Mouse (Mus musculus) forebrain, embryonic 13.5 days (tissue): ENCODE measurements at regions not wholly inside any gene's neighbourhood (a gene's known extent, or its start where the extent isn't known, plus 50 kb on each side); places are given as distances from the start of the nearest gene placed in this dataset.

Source experiments
- ATAC-seq: fragments of 200-750 bp; cut with Nextera tagmentation; 2 replicates; pipeline ENCODE4 v1.8.0; 2017
- H3K27ac ChIP-seq: fragments of 300-500 bp; sonication (generic); 2 replicates; pipeline ENCODE4 v1.5.1; 2015; ENCODE audit warnings: inconsistent platforms, mild to moderate bottlenecking, moderate library complexity
- H3K27me3 ChIP-seq: fragments of 300-500 bp; sonication (generic); 2 replicates; pipeline ENCODE4 v1.6.1; 2015; ENCODE audit warnings: mild to moderate bottlenecking, inconsistent platforms
- H3K36me3 ChIP-seq: fragments of 300-500 bp; sonication (generic); 2 replicates; pipeline ENCODE4 v1.6.1; 2015; ENCODE audit warnings: mild to moderate bottlenecking, inconsistent platforms; ENCODE audit not compliant: poor library complexity, severe bottlenecking
- H3K4me1 ChIP-seq: fragments of 300-500 bp; sonication (generic); 2 replicates; pipeline ENCODE4 v1.6.1; 2015; ENCODE audit warnings: inconsistent platforms
- H3K4me2 ChIP-seq: fragments of 300-500 bp; sonication (generic); 2 replicates; pipeline ENCODE4 v1.6.1; 2015; ENCODE audit warnings: inconsistent platforms, mild to moderate bottlenecking, moderate library complexity
- H3K4me3 ChIP-seq: fragments of 300-500 bp; sonication (generic); 2 replicates; pipeline ENCODE4 v1.5.1; 2015; ENCODE audit warnings: mild to moderate bottlenecking, inconsistent platforms
- H3K9ac ChIP-seq: fragments of 300-500 bp; sonication (generic); 2 replicates; pipeline ENCODE4 v1.6.1; 2015; ENCODE audit warnings: mild to moderate bottlenecking, inconsistent platforms
- H3K9me3 ChIP-seq: fragments of 300-500 bp; sonication (generic); replicated peaks from 2 replicates; pipeline ENCODE4 v1.6.1; 2016; ENCODE audit warnings: inconsistent platforms
- WGBS: fragments of 180-500 bp; shearing (Covaris S2); methylation state at CpG from one replicate; pipeline ENCODE4 v1.1.7; 2015; 5-methylcytosine and 5-hydroxymethylcytosine counted together

DNA sequence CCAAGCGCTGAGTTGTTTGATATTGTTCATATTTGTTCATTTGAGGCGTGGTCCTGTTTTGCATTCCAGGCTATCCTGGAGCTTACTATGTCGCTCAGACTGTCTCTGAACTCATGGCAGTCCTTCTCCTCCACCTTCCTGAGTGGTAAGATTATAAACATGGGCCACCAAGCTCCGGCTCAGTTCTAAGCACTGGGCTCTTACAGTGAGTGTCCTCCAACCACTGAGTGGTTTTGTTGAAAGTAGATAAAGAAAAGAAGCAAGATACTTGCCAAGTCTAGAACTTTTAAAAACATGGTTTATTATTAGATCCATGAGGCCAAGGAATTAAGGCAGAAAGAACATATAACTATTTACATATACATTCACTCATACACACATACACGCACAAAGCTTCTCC, 448.7 kb upstream of the Mki67 start:
- WGBS: 84% methylated on average over 5 of the region's 5 CpGs
- H3K27me3 ChIP-seq: peaks cover 3% of the 10 kb centered on the region; the same call in 1 of the 2 replicates
- no peak overlapping the region for H3K4me3 ChIP-seq
- no peaks in the 10 kb centered on the region for H3K4me1 ChIP-seq
- H3K27ac ChIP-seq: no peak overlapping the region
- no peak overlapping the region for H3K4me2 ChIP-seq
- H3K36me3 ChIP-seq: no peaks in the 10 kb centered on the region
- H3K9ac ChIP-seq: no peak overlapping the region
- no peak for ATAC-seq
- H3K9me3 ChIP-seq: 0 out of 2 replicates have a peak, but pooled peaks cover 3% of the 10 kb centered on the region

DNA sequence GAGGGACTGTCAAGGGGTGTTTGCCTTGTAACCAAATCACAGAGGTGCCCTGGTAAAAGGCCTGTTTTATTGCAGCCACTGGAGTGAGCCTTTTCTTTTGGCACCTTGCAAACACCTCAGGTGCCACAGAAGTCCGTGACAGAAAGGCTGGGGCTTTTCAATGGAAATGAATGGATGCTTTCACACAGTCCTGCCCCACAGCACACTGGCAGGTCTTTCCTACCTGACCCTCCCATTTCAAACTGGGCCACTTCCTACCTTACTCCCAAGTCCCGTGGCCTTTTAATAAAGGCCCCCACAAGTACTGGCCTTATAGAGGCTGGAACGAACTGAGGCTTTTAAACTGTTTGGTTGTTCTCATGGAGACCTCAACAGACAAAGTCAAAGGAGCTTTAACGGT, 453.1 kb upstream of the Mki67 start:
- Histone ChIP-seq H3K9ac (no peak overlapping the region), H3K9me3 (no peaks in the 10 kb centered on the region), H3K27ac (no peak overlapping the region), H3K4me2 (no peak overlapping the region), H3K36me3 (no peaks in the 10 kb centered on the region), H3K4me3 (no peak overlapping the region), H3K4me1 (no peaks in the 10 kb centered on the region), H3K27me3 (peaks cover 3% of the 10 kb centered on the region; the same call in 1 of the 2 replicates)
- ATAC-seq: no peak
- 70% methylated on average over 3 of the region's 4 CpGs for WGBS

DNA sequence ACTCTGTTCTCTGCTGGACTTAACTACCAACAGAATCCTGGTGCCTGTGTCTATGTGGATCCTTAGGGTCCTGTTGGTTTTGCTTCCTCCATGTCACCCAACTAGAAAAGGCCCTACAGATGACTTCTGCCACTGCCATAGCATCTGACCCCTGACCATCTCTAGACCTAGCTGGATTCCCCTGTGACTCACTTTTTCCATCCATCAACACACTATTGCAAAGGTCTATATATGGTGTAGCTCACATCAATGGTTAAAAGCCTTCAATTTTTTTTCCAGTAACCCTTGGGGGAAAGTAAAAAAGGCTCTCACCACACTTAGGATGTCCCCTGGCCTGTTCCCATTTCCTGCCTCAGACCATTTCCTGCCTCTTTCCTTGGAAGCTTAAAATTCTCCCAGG, 460.2 kb upstream of the Mki67 start:
- H3K27me3 ChIP-seq: 0 out of 2 replicates have a peak, but pooled peaks cover 6% of the 10 kb centered on the region
- no peak overlapping the region for H3K4me2 ChIP-seq
- H3K9ac ChIP-seq: no peak overlapping the region
- no peaks in the 10 kb centered on the region for H3K9me3 ChIP-seq
- ATAC-seq: no peak
- H3K27ac ChIP-seq: no peak overlapping the region
- no peaks in the 10 kb centered on the region for H3K36me3 ChIP-seq
- no peak overlapping the region for H3K4me3 ChIP-seq
- H3K4me1 ChIP-seq: peaks cover 5% of the 10 kb centered on the region

DNA sequence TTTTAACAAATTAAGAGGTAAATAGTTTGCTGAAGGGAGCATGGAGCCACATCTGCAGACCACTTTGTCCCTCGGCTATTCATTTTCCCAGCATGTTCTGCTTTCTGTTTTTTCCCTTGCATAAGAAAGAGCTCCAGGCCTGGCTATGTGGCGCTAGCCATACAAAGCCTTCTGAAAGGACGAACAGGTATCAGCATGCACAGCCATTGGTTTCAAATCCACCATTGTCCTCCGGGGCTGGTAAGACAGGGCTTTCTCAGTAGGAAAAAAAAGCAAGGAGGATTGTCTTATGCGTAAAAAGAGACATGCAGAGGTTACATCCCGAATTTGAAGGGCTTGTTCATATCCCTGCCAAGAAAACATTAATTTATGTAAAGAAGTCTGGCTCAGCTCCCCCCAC, 464.8 kb upstream of the Mki67 start:
- H3K36me3 ChIP-seq: no peaks in the 10 kb centered on the region
- no peak overlapping the region for H3K4me3 ChIP-seq
- H3K9ac ChIP-seq: no peak overlapping the region
- H3K9me3 ChIP-seq: no peaks in the 10 kb centered on the region
- H3K27me3 ChIP-seq: 0 out of 2 replicates have a peak, but pooled peaks cover 6% of the 10 kb centered on the region
- H3K4me1 ChIP-seq: peaks cover 6% of the 10 kb centered on the region
- 23% methylated on average over 6 of the region's 6 CpGs for WGBS
- no peak for ATAC-seq
- no peak overlapping the region for H3K4me2 ChIP-seq
- H3K27ac ChIP-seq: no peak overlapping the region

DNA sequence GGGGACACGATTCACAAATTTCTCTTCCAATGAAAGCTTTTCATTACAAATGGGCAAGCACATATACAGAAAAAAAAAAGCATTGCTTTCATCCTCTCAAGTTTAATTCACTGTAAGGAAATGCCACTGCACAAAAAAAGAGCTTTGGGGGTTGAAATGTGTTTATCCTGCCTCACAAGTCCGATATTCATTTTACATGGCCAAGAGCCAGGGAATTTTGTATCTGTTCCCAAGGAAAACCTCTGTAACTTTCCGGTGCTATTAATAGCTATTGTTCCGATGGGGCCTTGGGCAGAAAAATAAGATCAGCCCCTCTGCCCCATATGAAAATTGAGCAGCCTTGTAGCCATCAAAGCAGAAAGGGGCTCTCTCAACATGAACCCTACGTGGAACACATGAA, 465.9 kb upstream of the Mki67 start:
- 74% methylated on average over 5 of the region's 5 CpGs for WGBS
- Histone ChIP-seq H3K36me3 (no peaks in the 10 kb centered on the region), H3K9me3 (no peaks in the 10 kb centered on the region), H3K4me1 (peaks cover 6% of the 10 kb centered on the region), H3K4me2 (no peak overlapping the region), H3K9ac (no peak overlapping the region), H3K27ac (no peak overlapping the region), H3K4me3 (no peak overlapping the region), H3K27me3 (0 out of 2 replicates have a peak, but pooled peaks cover 6% of the 10 kb centered on the region)
- no peak for ATAC-seq

DNA sequence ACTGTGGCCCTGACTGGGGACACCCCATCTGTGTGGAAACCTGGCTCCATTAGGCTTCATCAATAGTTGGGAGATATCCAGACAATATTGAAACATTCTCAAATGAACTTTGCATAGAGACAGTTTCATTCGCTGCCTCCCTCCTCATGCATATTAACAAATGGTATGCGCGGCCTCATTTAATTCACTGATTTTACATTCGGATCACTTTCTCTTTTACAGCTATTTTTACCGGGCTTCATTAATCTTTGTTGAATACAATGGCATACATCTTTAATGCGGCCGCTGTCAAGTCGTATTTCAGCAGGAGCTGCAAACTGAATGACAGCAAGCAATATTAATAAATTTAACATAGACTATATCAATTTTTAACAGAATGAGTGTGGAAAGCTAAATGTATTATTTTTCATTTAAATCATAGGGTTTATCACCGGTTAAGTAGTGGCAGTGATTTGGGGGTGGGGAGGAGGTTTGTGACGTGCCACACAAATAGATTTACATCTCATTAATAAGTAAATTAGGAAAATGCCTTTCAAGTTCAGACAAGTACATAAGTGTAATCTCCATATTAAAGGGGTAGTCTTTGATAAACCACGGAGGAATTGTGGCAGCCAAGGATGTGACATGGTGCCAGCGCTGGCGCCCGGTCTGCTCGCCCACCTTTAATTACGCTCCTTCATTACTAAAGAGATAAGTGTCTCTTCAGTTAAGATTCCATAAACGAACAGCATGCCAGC, 480.4 kb upstream of the Mki67 start:
- Histone ChIP-seq H3K9ac (no peak overlapping the region), H3K9me3 (no peaks in the 10 kb centered on the region), H3K27me3 (no peaks in the 10 kb centered on the region; the same call in 1 of the 2 replicates), H3K36me3 (no peaks in the 10 kb centered on the region), H3K4me2 (peak overlapping the region; percentile 44), H3K27ac (no peak overlapping the region), H3K4me3 (no peak overlapping the region), H3K4me1 (peaks cover 28% of the 10 kb centered on the region)
- ATAC-seq: peak; percentile 70
- WGBS: 26% methylated on average over 17 of the region's 17 CpGs

DNA sequence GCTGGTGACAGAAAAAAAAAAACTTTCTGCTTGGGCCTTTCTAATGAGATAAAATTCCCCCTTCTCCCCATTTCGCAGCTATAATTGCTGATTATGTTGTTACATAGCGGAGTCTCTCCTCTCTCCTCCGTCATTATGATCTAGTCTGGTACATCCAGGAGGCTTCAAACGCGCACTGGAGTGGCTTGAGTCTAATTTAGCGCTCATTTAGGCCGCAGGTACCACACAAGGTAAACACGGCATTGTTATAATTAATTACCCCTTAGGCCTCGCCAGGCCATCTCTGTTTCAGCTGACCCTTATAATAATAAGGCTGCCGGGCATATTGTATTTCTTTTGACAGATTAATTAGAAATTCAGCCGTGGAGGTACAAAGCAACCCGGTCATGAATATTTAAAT, 492.7 kb upstream of the Mki67 start:
- peaks cover 53% of the 10 kb centered on the region for H3K27me3 ChIP-seq
- no peak overlapping the region for H3K27ac ChIP-seq
- no peak overlapping the region for H3K9ac ChIP-seq
- no peaks in the 10 kb centered on the region for H3K9me3 ChIP-seq
- H3K4me3 ChIP-seq: no peak overlapping the region
- ATAC-seq: peak; percentile 27; the same call in 1 of the 2 replicates
- H3K4me1 ChIP-seq: peaks cover 24% of the 10 kb centered on the region
- WGBS: 16% methylated on average over 12 of the region's 12 CpGs
- H3K36me3 ChIP-seq: no peaks in the 10 kb centered on the region
- H3K4me2 ChIP-seq: peak overlapping the region; percentile 61; the same call in 1 of the 2 replicates

DNA sequence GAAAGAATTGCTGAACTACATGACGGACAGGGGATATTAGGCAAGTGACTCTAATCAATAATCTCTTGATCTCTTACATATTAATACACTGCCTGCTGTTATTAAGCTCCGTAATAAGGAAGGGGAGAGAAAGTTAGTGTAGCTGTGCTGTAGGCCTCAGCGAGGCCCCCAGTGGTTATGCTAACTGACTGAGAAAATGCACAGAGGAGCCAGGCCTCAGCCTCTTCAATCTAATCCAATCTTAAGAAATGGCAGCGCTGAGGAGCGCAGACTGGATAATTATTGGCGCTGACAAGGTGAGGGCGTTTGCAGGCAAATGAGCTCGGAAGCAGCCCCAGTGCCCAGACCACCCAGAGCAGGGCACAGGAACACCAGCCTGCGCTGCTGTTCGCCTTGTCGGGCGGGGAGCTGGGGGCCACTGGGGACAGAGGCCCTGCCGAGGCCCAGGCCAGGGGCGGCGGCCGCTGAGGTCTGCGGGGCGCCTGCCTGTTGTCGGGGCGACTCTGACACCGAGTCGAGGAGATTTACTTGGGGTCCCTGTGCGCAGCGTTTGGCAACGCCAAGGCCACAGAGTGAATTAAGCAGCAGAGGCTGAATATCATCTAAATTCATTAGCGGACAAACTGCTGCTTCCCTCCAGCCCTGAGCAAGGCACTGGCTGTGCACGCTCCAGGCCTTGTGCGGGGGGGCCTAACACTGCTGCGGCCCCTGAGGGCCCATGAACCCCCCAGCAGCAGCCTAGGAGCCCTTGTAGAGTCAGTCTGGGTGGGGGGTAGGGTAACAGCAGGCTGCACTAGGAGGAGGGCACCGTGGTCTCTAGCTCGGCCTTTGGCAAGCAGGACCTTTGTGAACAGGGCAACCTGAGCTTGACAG, 493.4 kb upstream of the Mki67 start:
- Histone ChIP-seq H3K4me2 (peak overlapping the region; percentile 61), H3K4me3 (peak overlapping the region; percentile 25), H3K27ac (peak overlapping the region; percentile 67), H3K36me3 (no peaks in the 10 kb centered on the region), H3K4me1 (peaks cover 24% of the 10 kb centered on the region), H3K9ac (peak overlapping the region; percentile 51), H3K27me3 (peaks cover 57% of the 10 kb centered on the region), H3K9me3 (no peaks in the 10 kb centered on the region)
- 7% methylated on average over 31 of the region's 31 CpGs for WGBS
- ATAC-seq: peak; percentile 77

DNA sequence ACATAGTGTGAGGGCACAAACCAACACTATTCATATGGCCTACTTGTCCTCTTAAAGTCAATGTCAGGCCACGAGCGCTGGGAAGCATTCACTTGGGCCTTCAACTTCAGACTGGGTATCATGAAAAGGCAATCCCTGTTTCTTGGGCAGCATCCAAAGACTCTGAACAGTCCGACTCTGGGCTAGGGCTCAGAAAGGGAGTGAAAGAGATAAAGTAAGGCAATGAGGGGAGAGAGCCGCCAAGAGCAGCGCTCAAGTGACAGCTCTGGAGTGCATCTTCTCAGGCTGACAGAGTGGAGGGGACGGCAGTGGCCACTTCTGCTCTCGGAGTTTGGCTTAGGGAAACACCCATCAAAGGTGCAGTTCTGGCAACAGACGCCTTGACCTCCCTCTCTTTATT, 496.3 kb upstream of the Mki67 start:
- H3K27me3 ChIP-seq: peaks cover 71% of the 10 kb centered on the region

DNA sequence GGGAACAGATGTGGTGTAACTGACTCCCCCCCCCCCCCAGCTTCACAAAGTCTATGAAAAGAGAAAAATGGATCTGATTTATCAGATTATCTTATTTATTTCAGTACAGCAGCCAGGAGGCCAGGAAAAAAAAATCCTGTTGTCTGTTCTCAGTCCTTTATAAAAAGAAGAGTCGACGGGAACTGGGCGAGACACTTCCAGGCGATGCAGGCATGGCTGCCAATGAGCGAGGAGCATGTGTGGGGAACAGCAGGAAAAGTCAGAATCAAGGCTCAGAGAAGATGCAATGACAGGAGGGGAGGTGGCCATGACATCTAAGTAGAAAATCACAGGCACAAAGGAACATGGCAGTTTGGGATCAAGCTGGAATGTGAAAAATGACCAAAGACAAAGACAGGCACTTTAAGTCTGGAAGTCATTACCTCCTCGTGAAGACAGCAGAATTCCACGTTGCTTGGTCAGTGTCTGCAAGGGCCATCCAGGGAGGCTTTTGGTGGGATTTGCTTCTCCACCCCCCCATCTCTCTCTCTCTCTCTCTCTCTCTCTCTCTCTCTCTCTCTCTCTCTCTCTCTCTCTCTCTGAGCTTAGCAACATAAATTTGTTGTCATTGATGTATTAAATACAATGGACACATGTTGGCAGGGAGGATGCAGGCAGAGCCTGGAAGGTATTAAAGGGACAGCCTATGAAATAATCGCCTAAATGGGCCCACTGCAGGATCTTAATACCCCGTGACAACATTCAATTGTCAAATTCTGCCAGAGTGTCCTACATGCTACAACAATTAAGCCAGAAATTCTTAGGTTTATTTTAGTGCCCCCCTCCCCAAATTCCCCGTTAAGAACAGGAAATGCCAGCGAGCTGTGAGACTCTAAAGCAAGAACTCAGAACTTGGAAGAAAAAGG, 497.1 kb upstream of the Mki67 start:
- Histone ChIP-seq H3K4me3 (no peak overlapping the region), H3K9ac (no peak overlapping the region), H3K27me3 (peaks cover 73% of the 10 kb centered on the region), H3K36me3 (no peaks in the 10 kb centered on the region), H3K4me1 (peaks cover 24% of the 10 kb centered on the region), H3K4me2 (no peak overlapping the region), H3K9me3 (no peaks in the 10 kb centered on the region), H3K27ac (no peak overlapping the region)
- no peak for ATAC-seq
- 57% methylated on average over 11 of the region's 11 CpGs for WGBS

More for the DNA sequence above, 496.3 kb upstream of the Mki67 start:
- no peak overlapping the region for H3K27ac ChIP-seq
- no peak overlapping the region for H3K4me2 ChIP-seq
- H3K9me3 ChIP-seq: no peaks in the 10 kb centered on the region
- H3K9ac ChIP-seq: no peak overlapping the region
- no peaks in the 10 kb centered on the region for H3K36me3 ChIP-seq
- no peak for ATAC-seq
- 65% methylated on average over 8 of the region's 8 CpGs for WGBS
- no peak overlapping the region for H3K4me3 ChIP-seq
- H3K4me1 ChIP-seq: peaks cover 24% of the 10 kb centered on the region

DNA sequence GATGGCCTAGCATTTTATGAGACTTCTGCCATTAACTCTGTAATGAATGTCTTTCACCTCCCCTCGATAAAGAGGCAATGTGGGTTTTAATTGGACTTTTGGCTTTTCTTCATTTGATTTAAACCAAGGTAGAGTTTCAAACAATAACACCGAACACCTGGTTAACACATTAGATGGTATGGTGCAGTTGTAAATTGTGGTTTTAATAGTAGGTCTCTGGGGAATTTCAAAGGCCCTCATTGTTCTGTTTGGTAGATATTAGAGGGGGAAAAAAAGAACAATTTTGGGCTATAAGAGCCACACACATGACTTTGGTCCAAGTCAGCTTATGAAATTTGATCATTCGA, 497.8 kb upstream of the Mki67 start:
- Histone ChIP-seq H3K9me3 (no peaks in the 10 kb centered on the region), H3K27me3 (peaks cover 76% of the 10 kb centered on the region), H3K36me3 (no peaks in the 10 kb centered on the region), H3K4me1 (peaks cover 24% of the 10 kb centered on the region), H3K4me2 (no peak overlapping the region), H3K9ac (no peak overlapping the region), H3K27ac (no peak overlapping the region), H3K4me3 (no peak overlapping the region)
- ATAC-seq: no peak
- WGBS: 82% methylated on average over 3 of the region's 3 CpGs
